In the genomic region with DNA sequence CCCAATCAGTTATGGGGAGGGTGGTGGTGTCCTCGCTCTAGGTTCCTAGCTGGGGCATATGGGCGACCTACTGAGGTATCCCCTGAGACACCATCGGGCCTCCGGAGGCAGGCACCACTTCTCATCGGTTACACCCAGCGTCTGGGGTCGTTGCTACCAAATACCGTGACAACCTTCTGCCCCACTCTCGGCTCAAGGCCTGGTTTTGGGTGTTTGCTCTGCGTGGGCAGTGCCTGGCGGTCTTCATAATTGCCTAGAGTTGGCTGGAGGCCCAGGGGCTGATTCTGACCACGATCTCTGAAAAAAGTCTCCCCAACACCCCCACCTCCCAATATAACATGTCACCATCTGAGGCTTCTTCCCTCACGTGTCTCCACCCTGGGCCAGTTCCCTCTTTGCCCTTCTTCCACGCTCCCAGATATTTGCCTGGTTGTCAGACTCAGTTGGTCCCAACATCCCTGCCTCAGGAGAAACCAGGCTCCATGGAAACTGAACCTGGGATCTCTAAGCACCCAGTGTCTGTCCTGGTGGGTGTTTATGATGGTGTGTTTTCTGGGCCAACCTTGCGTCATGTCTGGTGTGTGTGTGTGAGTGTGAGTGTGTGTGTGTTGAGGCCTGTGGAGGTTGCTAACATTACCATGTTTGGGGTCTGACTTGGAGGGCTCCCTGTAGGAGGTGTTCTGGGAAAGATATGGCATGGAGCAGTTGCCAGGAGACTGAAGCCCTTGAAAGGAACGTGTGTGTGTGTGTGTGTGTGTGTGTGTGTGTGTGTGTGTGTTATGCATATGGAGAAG, we compare ENCODE assay signal across 8 mouse cellular contexts. TPM values are rescaled to one million over a fixed set of nuclear protein-coding genes. Genes with fewer than 3 reads are reported as not detected.
DNase-seq lines count a peak whose midpoint lies in the region; ATAC-seq and TF ChIP-seq lines count a peak whose summit lies in the region.

No protein-coding gene starts in this region.

- H3K79me2 ChIP-seq in liver, adult 2 months (ENCODE audit: control insufficient read depth, insufficient read depth, low read length), result peaks cover 7% of the 10 kb centered on the region; the same call in 1 of the 2 replicates
- H3K79me2 ChIP-seq in myocyte (ENCODE audit: control insufficient read depth, insufficient read depth), result no peaks in the 10 kb centered on the region

- H3ac ChIP-seq in myocyte (ENCODE audit: control insufficient read depth, insufficient read length), result peak overlapping the region; percentile 11

- H3K9ac ChIP-seq in liver, adult 2 months (ENCODE audit: low read depth, low read length), result peak overlapping the region; percentile 73
- peak overlapping the region; percentile 78 for H3K9ac ChIP-seq in forebrain, embryonic 15.5 days (replicated peaks)

- no peaks in the 10 kb centered on the region for H3K36me3 ChIP-seq in liver, adult 2 months (ENCODE audit: control insufficient read depth, insufficient read depth, low read length)
- H3K36me3 ChIP-seq in forebrain, embryonic 15.5 days, result peaks cover under 1% of the 10 kb centered on the region; the same call in 1 of the 2 replicates
- H3K36me3 ChIP-seq in myocyte (ENCODE audit: control insufficient read depth, insufficient read depth), result no peaks in the 10 kb centered on the region

- intact Hi-C loops in left cerebral cortex, postnatal 14 days (cut with DNase I), result loop anchor here (2.0 to 10.0 kb wide), 3 partner anchors 108 to 268 kb away; a partner anchor contains a TSS

- no peak for DNase-seq in liver, adult 2 months (ENCODE audit: extremely low read depth, low read depth, low spot score)
- no peak for DNase-seq in liver
- peak; percentile 57 to 92 for DNase-seq in left cerebral cortex, postnatal 14 days (ENCODE audit: low spot score in 2 of 2)
- no peak for DNase-seq in gastrocnemius, adult 8-10 months (ENCODE audit: low spot score in 2 of 2)
- no peak for DNase-seq in thymus, postnatal 36 days

- H3K4me3 ChIP-seq in liver, adult 2 months (ENCODE audit: insufficient read depth, low read depth, low read length), result peak overlapping the region; percentile 64
- H3K4me3 ChIP-seq in bone marrow macrophage, adult 2 months (ENCODE audit: insufficient read depth, low read length), result peak overlapping the region; percentile 96
- peak overlapping the region; percentile 66 for H3K4me3 ChIP-seq in forebrain, embryonic 15.5 days
- peak overlapping the region; percentile 54 for H3K4me3 ChIP-seq in myocyte

- H3K4me1 ChIP-seq in liver, adult 2 months (ENCODE audit: control insufficient read depth, insufficient read depth, low read length), result peaks cover 16% of the 10 kb centered on the region
- peaks cover 25% of the 10 kb centered on the region for H3K4me1 ChIP-seq in bone marrow macrophage, adult 2 months (ENCODE audit: control insufficient read depth, insufficient read depth, low read length)
- H3K4me1 ChIP-seq in forebrain, embryonic 15.5 days, result peaks cover 67% of the 10 kb centered on the region

- no peak for ATAC-seq in forebrain, embryonic 15.5 days (replicated peaks)

- 13% methylated on average over 16 of the region's 16 CpGs for whole genome bisulfite sequencing in liver, adult 2 months
- WGBS in forebrain, embryonic 15.5 days, result 6% methylated on average over 16 of the region's 16 CpGs

- H3K27ac ChIP-seq in liver, adult 2 months (replicated peaks; ENCODE audit: insufficient read depth, low read depth, low read length), result no peak overlapping the region
- H3K27ac ChIP-seq in bone marrow macrophage, adult 2 months (ENCODE audit: insufficient read depth, low read depth, low read length), result peak overlapping the region; percentile 49
- H3K27ac ChIP-seq in forebrain, embryonic 15.5 days (replicated peaks), result peak overlapping the region; percentile 94

- H3K9me3 ChIP-seq in forebrain, embryonic 15.5 days, result no peaks in the 10 kb centered on the region

- peak overlapping the region; percentile 74 for H3K4me2 ChIP-seq in forebrain, embryonic 15.5 days (replicated peaks)
- H3K4me2 ChIP-seq in myocyte (ENCODE audit: low read depth), result peak overlapping the region; percentile 94

- no peak for TF ChIP-seq POLR2A in liver, adult 2 months (IDR thresholded peaks at IDR 0.05; ENCODE audit: extremely low read depth, insufficient read depth, low read length)
- TF ChIP-seq POLR2A in bone marrow macrophage, adult 2 months (IDR thresholded peaks at IDR 0.05; ENCODE audit: borderline replicate concordance, low read depth, low read length), result no peak
- TF ChIP-seq POLR2A in myocyte (IDR thresholded peaks at IDR 0.05; ENCODE audit: insufficient read length, low read depth), result no peak

- no peak for TF ChIP-seq CTCF in liver, adult 2 months (IDR thresholded peaks at IDR 0.05; ENCODE audit: low read depth, low read length)
- no peak for TF ChIP-seq CTCF in bone marrow macrophage, adult 2 months (IDR thresholded peaks at IDR 0.05; ENCODE audit: low read depth, low read length)

- no peaks in the 10 kb centered on the region for H3K27me3 ChIP-seq in liver, adult 2 months (ENCODE audit: control insufficient read depth, insufficient read depth, low read length)
- no peaks in the 10 kb centered on the region for H3K27me3 ChIP-seq in forebrain, embryonic 15.5 days
- H3K27me3 ChIP-seq in myocyte (ENCODE audit: control insufficient read depth, insufficient read depth, insufficient read length), result no peaks in the 10 kb centered on the region

TF ChIP-seq in myocyte, 11 proteins besides CTCF, POLR2A, EP300 and RAD21:
- no peak for TF ChIP-seq REST (IDR thresholded peaks at IDR 0.05; ENCODE audit: insufficient read depth, insufficient read length)
- no peak for TF ChIP-seq POLR2AphosphoS2 (IDR thresholded peaks at IDR 0.05; ENCODE audit: insufficient read length, low read depth)
- no peak for TF ChIP-seq TCF12 (IDR thresholded peaks at IDR 0.05; ENCODE audit: insufficient read depth, poor library complexity, severe bottlenecking)
- no peak for TF ChIP-seq MYOG (IDR thresholded peaks at IDR 0.05; ENCODE audit: control insufficient read depth in 1 of 3, insufficient read depth in 1 of 3, insufficient read length in 2 of 3, low read depth in 2 of 3)
- no peak for TF ChIP-seq MYOD1 (IDR thresholded peaks at IDR 0.05; ENCODE audit: control insufficient read depth in 1 of 3, insufficient read length in 2 of 3, low read depth in 2 of 3)
- TF ChIP-seq E2F4 (IDR thresholded peaks at IDR 0.05; ENCODE audit: insufficient read depth), result no peak

RNA-seq across cellular contexts. Expression of a gene that starts 15.1 kb away (rescaled TPM):
- total RNA-seq in liver, adult 2 months (2014; rRNA removed), result 0.92 and 0.94 TPM in 2 replicates
- polyA plus RNA-seq in liver, adult 2 months (2012; rRNA removed), result 0.37 and 0.59 TPM in 2 replicates
- polyA plus RNA-seq in bone marrow macrophage, adult 2 months (2012; ENCODE audit: insufficient read depth, insufficient read length, missing spikeins), result 0.15 and 0.36 TPM in 2 replicates
- polyA plus RNA-seq in forebrain, embryonic 15.5 days (2015; fragmentation: Nextera tagmentation; extraction: Ambion mirVana), result 32.2 and 33.1 TPM in 2 replicates
- 100 to 1,000 TPM; 571 to 592 TPM for total RNA-seq in left cerebral cortex, postnatal 14 days (2021)
- polyA plus RNA-seq in myocyte (2012; fragmentation: generic; extraction: Trizol), result 92.9 TPM
- total RNA-seq in gastrocnemius, adult 8-10 months (2022), result 100 to 1,000 TPM; 819 to 944 (median 894) TPM

RNA-seq across cellular contexts. Expression of a gene that starts 16.2 kb away (rescaled TPM):
- 0.09 and 0.20 TPM in 2 replicates for total RNA-seq in liver, adult 2 months (2014; rRNA removed)
- polyA plus RNA-seq in liver, adult 2 months (2012; rRNA removed), result 0.02 and 0.09 TPM in 2 replicates
- 1.8 and 2.2 TPM in 2 replicates for polyA plus RNA-seq in bone marrow macrophage, adult 2 months (2012; ENCODE audit: insufficient read depth, insufficient read length, missing spikeins)
- polyA plus RNA-seq in forebrain, embryonic 15.5 days (2015; fragmentation: Nextera tagmentation; extraction: Ambion mirVana), result 3.4 and 3.5 TPM in 2 replicates
- 100 to 1,000 TPM; 119 to 130 TPM for total RNA-seq in left cerebral cortex, postnatal 14 days (2021)
- 0.01 TPM for polyA plus RNA-seq in myocyte (2012; fragmentation: generic; extraction: Trizol)
- total RNA-seq in gastrocnemius, adult 8-10 months (2022), result not detected

RNA-seq across cellular contexts. Expression of a gene that starts 28.0 kb away (rescaled TPM):
- total RNA-seq in liver, adult 2 months (2014; rRNA removed), result 0.37 and 0.47 TPM in 2 replicates
- 0.34 and 0.39 TPM in 2 replicates for polyA plus RNA-seq in liver, adult 2 months (2012; rRNA removed)
- polyA plus RNA-seq in bone marrow macrophage, adult 2 months (2012; ENCODE audit: insufficient read depth, insufficient read length, missing spikeins), result 52.3 and 58.4 TPM in 2 replicates
- polyA plus RNA-seq in forebrain, embryonic 15.5 days (2015; fragmentation: Nextera tagmentation; extraction: Ambion mirVana), result 1.7 and 1.9 TPM in 2 replicates
- 10 to 100 TPM; 79.5 to 84.5 TPM for total RNA-seq in left cerebral cortex, postnatal 14 days (2021)
- polyA plus RNA-seq in myocyte (2012; fragmentation: generic; extraction: Trizol), result not detected
- under 1 TPM in 2 of 4 experiments, not detected in 2; 0.04 to 0.05 TPM for total RNA-seq in gastrocnemius, adult 8-10 months (2022)

RNA-seq across cellular contexts. Expression of a gene that starts 51.5 kb away (rescaled TPM):
- total RNA-seq in liver, adult 2 months (2014; rRNA removed), result 3.6 and 9.7 TPM in 2 replicates
- 15.3 and 26.3 TPM in 2 replicates for polyA plus RNA-seq in liver, adult 2 months (2012; rRNA removed)
- polyA plus RNA-seq in bone marrow macrophage, adult 2 months (2012; ENCODE audit: insufficient read depth, insufficient read length, missing spikeins), result 90.3 and 110 TPM in 2 replicates
- polyA plus RNA-seq in forebrain, embryonic 15.5 days (2015; fragmentation: Nextera tagmentation; extraction: Ambion mirVana), result 137 and 162 TPM in 2 replicates
- total RNA-seq in left cerebral cortex, postnatal 14 days (2021), result 100 to 1,000 TPM; 231 to 244 TPM
- polyA plus RNA-seq in myocyte (2012; fragmentation: generic; extraction: Trizol), result 79.7 TPM
- total RNA-seq in gastrocnemius, adult 8-10 months (2022), result 10 to 100 TPM in 1 of 4 experiments, 1 to 10 TPM in 3; 7.3 to 10.5 (median 7.7) TPM

RNA-seq across cellular contexts. Expression of a gene that starts 54.8 kb away (rescaled TPM):
- total RNA-seq in liver, adult 2 months (2014; rRNA removed), result 0.07 and 0.09 TPM in 2 replicates
- 0.02 TPM in 1 of 2 replicates, not detected in the other for polyA plus RNA-seq in liver, adult 2 months (2012; rRNA removed)
- polyA plus RNA-seq in bone marrow macrophage, adult 2 months (2012; ENCODE audit: insufficient read depth, insufficient read length, missing spikeins), result not detected in 2 replicates
- 0.09 and 0.10 TPM in 2 replicates for polyA plus RNA-seq in forebrain, embryonic 15.5 days (2015; fragmentation: Nextera tagmentation; extraction: Ambion mirVana)
- not detected for total RNA-seq in left cerebral cortex, postnatal 14 days (2021)
- polyA plus RNA-seq in myocyte (2012; fragmentation: generic; extraction: Trizol), result 0.06 TPM
- under 1 TPM; 0.11 to 0.44 (median 0.27) TPM for total RNA-seq in gastrocnemius, adult 8-10 months (2022)

Comparison
In these comparisons a context has a peak if more than half of its experiments do, and no peak if none do; other contexts are left out.
1. DNase-seq: peak in left cerebral cortex, postnatal 14 days (2 of 2); none in liver, adult 2 months (single experiment), liver (single experiment), gastrocnemius, adult 8-10 months (0 of 2) and thymus, postnatal 36 days (0 of 2).
2. RNA of a gene that starts 15.1 kb away (polyA plus RNA-seq): 92.9 TPM in myocyte (single experiment) and 32.2 to 33.1 TPM in forebrain, embryonic 15.5 days; 0.37 to 0.59 TPM in liver, adult 2 months and 0.15 to 0.36 TPM in bone marrow macrophage, adult 2 months; every median in the first group is over 10 times any median in the second.
3. RNA of a gene that starts 28.0 kb away (polyA plus RNA-seq): 52.3 to 58.4 TPM in bone marrow macrophage, adult 2 months; 1.7 to 1.9 TPM in forebrain, embryonic 15.5 days, 0.34 to 0.39 TPM in liver, adult 2 months and not detected in myocyte (single experiment); every median in the first group is over 10 times any median in the second.
4. Peak in every context shown above with its lines, with median percentiles within 50 percentile points of each other: H3K4me3 ChIP-seq.